Mouse (Mus musculus): Measurements from ENCODE around the gene Myo1h.

Myo1h gene

GRCm38 (mm10) chr5:114288874-114289273 lies at the start of gene Myo1h:
Gene Myo1h (plus strand): TSS chr5:114289166.
- no peak for DNase-seq

GRCm38 (mm10) chr5:114239737-114240136 lies 49.2 kb upstream of the Myo1h start:
- no peak for DNase-seq

GRCm38 (mm10) chr5:114246465-114246864 lies 42.5 kb upstream of the Myo1h start:
- no peak for DNase-seq

GRCm38 (mm10) chr5:114248174-114248589 lies 40.8 kb upstream of the Myo1h start:
- DNase-seq, result peak; percentile 82

- DNase-seq, result no peak
Observed at GRCm38 (mm10) chr5:114259495-114259894, 29.5 kb upstream of the Myo1h start.

- no peak for DNase-seq
Observed at GRCm38 (mm10) chr5:114261494-114261893, 27.5 kb upstream of the Myo1h start.

GRCm38 (mm10) chr5:114264030-114264459 lies 24.9 kb upstream of the Myo1h start:
- no peak for DNase-seq

- DNase-seq, result no peak
Observed at GRCm38 (mm10) chr5:114264791-114265190, 24.2 kb upstream of the Myo1h start.

- DNase-seq, result no peak
Observed at GRCm38 (mm10) chr5:114268646-114269045, 20.3 kb upstream of the Myo1h start.

GRCm38 (mm10) chr5:114269499-114269898 lies 19.5 kb upstream of the Myo1h start:
- DNase-seq, result no peak

- DNase-seq, result no peak
Observed at GRCm38 (mm10) chr5:114269984-114270383, 19.0 kb upstream of the Myo1h start.

GRCm38 (mm10) chr5:114273693-114274402 lies 15.1 kb upstream of the Myo1h start, which contains the start of gene Foxn4:
Gene Foxn4 (minus strand): TSS chr5:114273807.
- DNase-seq, result no peak

- DNase-seq, result no peak
Observed at GRCm38 (mm10) chr5:114275339-114275738, 13.6 kb upstream of the Myo1h start.

- no peak for DNase-seq
Observed at GRCm38 (mm10) chr5:114275991-114276390, 13.0 kb upstream of the Myo1h start.

- DNase-seq, result no peak
Observed at GRCm38 (mm10) chr5:114279382-114280143, 9.4 kb upstream of the Myo1h start.

- no peak for DNase-seq
Observed at GRCm38 (mm10) chr5:114282346-114282745, 6.6 kb upstream of the Myo1h start.

- DNase-seq, result no peak
Observed at GRCm38 (mm10) chr5:114284604-114285397, 4.2 kb upstream of the Myo1h start.

GRCm38 (mm10) chr5:114285398-114285700 lies 3.6 kb upstream of the Myo1h start:
- no peak for DNase-seq

GRCm38 (mm10) chr5:114286102-114286501 lies 2.9 kb upstream of the Myo1h start:
- DNase-seq, result no peak

GRCm38 (mm10) chr5:114286872-114287571 lies 1.9 kb upstream of the Myo1h start:
- no peak for DNase-seq

- DNase-seq, result no peak
Observed at GRCm38 (mm10) chr5:114288396-114288795, 570 bp upstream of the Myo1h start.

- DNase-seq, result no peak
Observed at GRCm38 (mm10) chr5:114290004-114290403, 1.0 kb downstream of the Myo1h start.
